Mouse (Mus musculus): Measurements from ENCODE around the gene Rpp30. TPM values are rescaled to one million over a fixed set of nuclear protein-coding genes. Genes with fewer than 3 reads are reported as not detected.

The Rpp30 gene
- polyA plus RNA-seq (2015; fragmentation: Nextera tagmentation; extraction: Ambion mirVana), result 30.8 and 36.9 TPM in 2 replicates

GRCm38 (mm10) chr19:36083262-36084225 is at the start of gene Rpp30:
Rpp30 (plus strand) TSS chr19:36083716.
- WGBS (ENCODE audit: insufficient replicate concordance), result 2% methylated on average over 34 of the region's 34 CpGs
- H3K36me3 ChIP-seq (ENCODE audit: control insufficient read depth, insufficient read depth), result no peaks in the 10 kb centered on the region; the same call in 1 of the 2 replicates
- H3K4me3 ChIP-seq (ENCODE audit: low read depth, low read length), result peak within 1 kb of the TSS; percentile 87
- no peaks in the 10 kb centered on the region; the same call in 1 of the 2 replicates for H3K27me3 ChIP-seq (ENCODE audit: control insufficient read depth, insufficient read depth, low read depth, low read length)
- H3K4me2 ChIP-seq (ENCODE audit: low read depth, low read length), result peak within 1 kb of the TSS; percentile 71
- H3K9me3 ChIP-seq (replicated peaks; ENCODE audit: control insufficient read depth, low read length), result no peaks in the 10 kb centered on the region
- peak within 1 kb of the TSS; percentile 55 for H3K27ac ChIP-seq (ENCODE audit: low read length)
- ATAC-seq (ENCODE audit: low read depth), result peak; percentile 95
- peak within 1 kb of the TSS; percentile 84 for H3K9ac ChIP-seq (ENCODE audit: low read depth, low read length)
- peaks cover 8% of the 10 kb centered on the region for H3K4me1 ChIP-seq (ENCODE audit: control insufficient read depth, low read depth, low read length)

GRCm38 (mm10) chr19:36046046-36046445 is 37.5 kb upstream of the Rpp30 start:
- Histone ChIP-seq H3K27ac (ENCODE audit: low read length) (no peak overlapping the region), H3K9ac (ENCODE audit: low read depth, low read length) (no peak overlapping the region), H3K36me3 (ENCODE audit: control insufficient read depth, insufficient read depth) (no peaks in the 10 kb centered on the region), H3K9me3 (replicated peaks; ENCODE audit: control insufficient read depth, low read length) (no peaks in the 10 kb centered on the region), H3K4me1 (ENCODE audit: control insufficient read depth, low read depth, low read length) (no peaks in the 10 kb centered on the region), H3K27me3 (ENCODE audit: control insufficient read depth, insufficient read depth, low read depth, low read length) (no peaks in the 10 kb centered on the region), H3K4me2 (ENCODE audit: low read depth, low read length) (no peak overlapping the region), H3K4me3 (ENCODE audit: low read depth, low read length) (no peak overlapping the region)
- no peak for ATAC-seq (ENCODE audit: low read depth)
- WGBS (ENCODE audit: insufficient replicate concordance), result 61% methylated on average over 7 of the region's 7 CpGs

GRCm38 (mm10) chr19:36056502-36057221 is 26.9 kb upstream of the Rpp30 start:
- peak overlapping the region; percentile 65 for H3K4me2 ChIP-seq (ENCODE audit: low read depth, low read length)
- no peak overlapping the region for H3K9ac ChIP-seq (ENCODE audit: low read depth, low read length)
- H3K9me3 ChIP-seq (replicated peaks; ENCODE audit: control insufficient read depth, low read length), result no peaks in the 10 kb centered on the region
- WGBS (ENCODE audit: insufficient replicate concordance), result 7% methylated on average over 49 of the region's 49 CpGs
- peak overlapping the region; percentile 46 for H3K4me3 ChIP-seq (ENCODE audit: low read depth, low read length)
- ATAC-seq (ENCODE audit: low read depth), result no peak
- peaks cover 42% of the 10 kb centered on the region for H3K27me3 ChIP-seq (ENCODE audit: control insufficient read depth, insufficient read depth, low read depth, low read length)
- no peak overlapping the region for H3K27ac ChIP-seq (ENCODE audit: low read length)
- H3K36me3 ChIP-seq (ENCODE audit: control insufficient read depth, insufficient read depth), result no peaks in the 10 kb centered on the region
- H3K4me1 ChIP-seq (ENCODE audit: control insufficient read depth, low read depth, low read length), result no peaks in the 10 kb centered on the region

- H3K4me3 ChIP-seq (ENCODE audit: low read depth, low read length), result peak within 1 kb of the TSS; percentile 46
Measured at GRCm38 (mm10) chr19:36057231-36057811, 26.2 kb upstream of the Rpp30 start, which contains the start of gene Htr7. Htr7 (minus strand) TSS chr19:36057507.

GRCm38 (mm10) chr19:36062801-36063529 is 20.6 kb upstream of the Rpp30 start:
- H3K9ac ChIP-seq (ENCODE audit: low read depth, low read length), result no peak overlapping the region
- no peak for ATAC-seq (ENCODE audit: low read depth)
- H3K9me3 ChIP-seq (replicated peaks; ENCODE audit: control insufficient read depth, low read length), result no peaks in the 10 kb centered on the region
- no peaks in the 10 kb centered on the region for H3K4me1 ChIP-seq (ENCODE audit: control insufficient read depth, low read depth, low read length)
- H3K36me3 ChIP-seq (ENCODE audit: control insufficient read depth, insufficient read depth), result no peaks in the 10 kb centered on the region
- WGBS (ENCODE audit: insufficient replicate concordance), result 55% methylated on average over 2 of the region's 2 CpGs
- H3K27ac ChIP-seq (ENCODE audit: low read length), result no peak overlapping the region
- no peak overlapping the region for H3K4me2 ChIP-seq (ENCODE audit: low read depth, low read length)
- H3K27me3 ChIP-seq (ENCODE audit: control insufficient read depth, insufficient read depth, low read depth, low read length), result peaks cover 8% of the 10 kb centered on the region
- H3K4me3 ChIP-seq (ENCODE audit: low read depth, low read length), result no peak overlapping the region

More at GRCm38 (mm10) chr19:36057231-36057811, 26.2 kb upstream of the Rpp30 start, which contains the start of gene Htr7:
- no peaks in the 10 kb centered on the region for H3K9me3 ChIP-seq (replicated peaks; ENCODE audit: control insufficient read depth, low read length)
- no peak within 1 kb of the TSS for H3K27ac ChIP-seq (ENCODE audit: low read length)
- no peaks in the 10 kb centered on the region for H3K4me1 ChIP-seq (ENCODE audit: control insufficient read depth, low read depth, low read length)
- peaks cover 42% of the 10 kb centered on the region for H3K27me3 ChIP-seq (ENCODE audit: control insufficient read depth, insufficient read depth, low read depth, low read length)
- 1% methylated on average over 60 of the region's 86 CpGs for WGBS (ENCODE audit: insufficient replicate concordance)
- H3K9ac ChIP-seq (ENCODE audit: low read depth, low read length), result no peak within 1 kb of the TSS
- 0 out of 2 replicates have a peak, but pooled peaks have one; percentile 9 for ATAC-seq (ENCODE audit: low read depth)
- H3K36me3 ChIP-seq (ENCODE audit: control insufficient read depth, insufficient read depth), result no peaks in the 10 kb centered on the region
- H3K4me2 ChIP-seq (ENCODE audit: low read depth, low read length), result peak within 1 kb of the TSS; percentile 65

- peak overlapping the region; percentile 71 for H3K4me2 ChIP-seq (ENCODE audit: low read depth, low read length)
- no peaks in the 10 kb centered on the region; the same call in 1 of the 2 replicates for H3K27me3 ChIP-seq (ENCODE audit: control insufficient read depth, insufficient read depth, low read depth, low read length)
- ATAC-seq (ENCODE audit: low read depth), result peak; percentile 68
- H3K9ac ChIP-seq (ENCODE audit: low read depth, low read length), result peak overlapping the region; percentile 53; the same call in 1 of the 2 replicates
- no peaks in the 10 kb centered on the region for H3K9me3 ChIP-seq (replicated peaks; ENCODE audit: control insufficient read depth, low read length)
- H3K27ac ChIP-seq (ENCODE audit: low read length), result peak overlapping the region; percentile 55; the same call in 1 of the 2 replicates
- peaks cover 8% of the 10 kb centered on the region for H3K4me1 ChIP-seq (ENCODE audit: control insufficient read depth, low read depth, low read length)
- peak overlapping the region; percentile 87 for H3K4me3 ChIP-seq (ENCODE audit: low read depth, low read length)
- WGBS (ENCODE audit: insufficient replicate concordance), result 43% methylated on average over 7 of the region's 7 CpGs
- H3K36me3 ChIP-seq (ENCODE audit: control insufficient read depth, insufficient read depth), result no peaks in the 10 kb centered on the region
Measured at GRCm38 (mm10) chr19:36082606-36083261, 782 bp upstream of the Rpp30 start.

- no peak overlapping the region for H3K27ac ChIP-seq (ENCODE audit: low read length)
- no peaks in the 10 kb centered on the region for H3K27me3 ChIP-seq (ENCODE audit: control insufficient read depth, insufficient read depth, low read depth, low read length)
- 22% methylated on average over 5 of the region's 5 CpGs for WGBS (ENCODE audit: insufficient replicate concordance)
- H3K4me1 ChIP-seq (ENCODE audit: control insufficient read depth, low read depth, low read length), result no peaks in the 10 kb centered on the region
- ATAC-seq (ENCODE audit: low read depth), result no peak
- H3K36me3 ChIP-seq (ENCODE audit: control insufficient read depth, insufficient read depth), result peaks cover 5% of the 10 kb centered on the region
- no peak overlapping the region for H3K9ac ChIP-seq (ENCODE audit: low read depth, low read length)
- H3K4me3 ChIP-seq (ENCODE audit: low read depth, low read length), result no peak overlapping the region
- H3K9me3 ChIP-seq (replicated peaks; ENCODE audit: control insufficient read depth, low read length), result no peaks in the 10 kb centered on the region
- H3K4me2 ChIP-seq (ENCODE audit: low read depth, low read length), result no peak overlapping the region
Measured at GRCm38 (mm10) chr19:36090781-36091180, 7.3 kb downstream of the Rpp30 start.

- ATAC-seq (ENCODE audit: low read depth), result no peak
- no peak overlapping the region for H3K4me2 ChIP-seq (ENCODE audit: low read depth, low read length)
- peaks cover 3% of the 10 kb centered on the region for H3K36me3 ChIP-seq (ENCODE audit: control insufficient read depth, insufficient read depth)
- H3K4me3 ChIP-seq (ENCODE audit: low read depth, low read length), result no peak overlapping the region
- no peak overlapping the region for H3K9ac ChIP-seq (ENCODE audit: low read depth, low read length)
- H3K27me3 ChIP-seq (ENCODE audit: control insufficient read depth, insufficient read depth, low read depth, low read length), result no peaks in the 10 kb centered on the region
- H3K27ac ChIP-seq (ENCODE audit: low read length), result no peak overlapping the region
- H3K4me1 ChIP-seq (ENCODE audit: control insufficient read depth, low read depth, low read length), result no peaks in the 10 kb centered on the region
- H3K9me3 ChIP-seq (replicated peaks; ENCODE audit: control insufficient read depth, low read length), result no peaks in the 10 kb centered on the region
- 60% methylated on average over 3 of the region's 3 CpGs for WGBS (ENCODE audit: insufficient replicate concordance)
Measured at GRCm38 (mm10) chr19:36097194-36097593, 13.7 kb downstream of the Rpp30 start.

All from liver, embryonic 16.5 days (tissue).